Mouse (Mus musculus) myocyte (in vitro differentiated cells): ENCODE measurements at regions not wholly inside any gene's neighbourhood (a gene's known extent, or its start where the extent isn't known, plus 50 kb on each side); places are given as distances from the start of the nearest gene placed in this dataset.

Experiments used
- H3K27me3 ChIP-seq: one replicate; pipeline ENCODE4 v1.6.1; 2011; ENCODE audit not compliant: control insufficient read depth, insufficient read depth, insufficient read length
- H3K36me3 ChIP-seq: one replicate; pipeline ENCODE4 v1.6.1; 2011; ENCODE audit not compliant: control insufficient read depth, insufficient read depth
- H3K4me2 ChIP-seq: one replicate; pipeline ENCODE4 v1.6.1; 2011; ENCODE audit warnings: low read depth, control low read depth
- H3K4me3 ChIP-seq: one replicate; pipeline ENCODE4 v1.5.1; 2011; ENCODE audit warnings: mild to moderate bottlenecking, control low read depth, moderate library complexity
- H3K79me2 ChIP-seq: one replicate; pipeline ENCODE4 v1.6.1; 2011; ENCODE audit not compliant: control insufficient read depth, insufficient read depth
- H3ac ChIP-seq: one replicate; pipeline ENCODE4 v1.6.1; 2011; ENCODE audit not compliant: control insufficient read depth, insufficient read length
- CEBPB ChIP-seq: IDR thresholded peaks from 2 replicates; pipeline ENCODE4 v1.6.1; 2011; ENCODE audit warnings: mild to moderate bottlenecking, moderate library complexity; ENCODE audit not compliant: poor library complexity, insufficient read depth, severe bottlenecking
- E2F4 ChIP-seq: IDR thresholded peaks from one replicate; pipeline ENCODE4 v1.6.1; 2011; ENCODE audit warnings: mild to moderate bottlenecking, control low read depth, moderate library complexity; ENCODE audit not compliant: insufficient read depth
- MAX ChIP-seq: IDR thresholded peaks from one replicate; pipeline ENCODE4 v1.6.1; 2011; ENCODE audit warnings: low read depth, mild to moderate bottlenecking, control low read depth
- MYOD1 ChIP-seq, 3 experiments: IDR thresholded peaks; one replicate each; pipeline ENCODE4 v1.6.1; 2011; ENCODE audit warnings: control low read depth in 2 of 3, low read depth in 2 of 3, mild to moderate bottlenecking in 2 of 3, moderate library complexity in 1 of 3; ENCODE audit not compliant: insufficient read length in 2 of 3, control insufficient read depth in 1 of 3
- MYOG ChIP-seq, 3 experiments: IDR thresholded peaks; one replicate each; pipeline ENCODE4 v1.6.1; 2011; ENCODE audit warnings: control low read depth in 2 of 3, low read depth in 2 of 3, mild to moderate bottlenecking in 2 of 3; ENCODE audit not compliant: insufficient read length in 2 of 3, control insufficient read depth in 1 of 3, insufficient read depth in 1 of 3
- POLR2A ChIP-seq: IDR thresholded peaks from one replicate; pipeline ENCODE4 v1.6.1; 2011; ENCODE audit warnings: low read depth, mild to moderate bottlenecking, control low read depth, moderate library complexity; ENCODE audit not compliant: insufficient read length
- POLR2AphosphoS2 ChIP-seq: IDR thresholded peaks from one replicate; pipeline ENCODE4 v1.6.1; 2011; ENCODE audit warnings: low read depth, control low read depth; ENCODE audit not compliant: insufficient read length
- REST ChIP-seq: IDR thresholded peaks from one replicate; pipeline ENCODE4 v1.6.1; 2011; ENCODE audit warnings: mild to moderate bottlenecking, control low read depth, moderate library complexity; ENCODE audit not compliant: insufficient read depth, insufficient read length
- SRF ChIP-seq: IDR thresholded peaks from one replicate; pipeline ENCODE4 v1.6.1; 2011; ENCODE audit warnings: low read depth; ENCODE audit not compliant: control insufficient read depth, insufficient read length
- TCF12 ChIP-seq: IDR thresholded peaks from one replicate; pipeline ENCODE4 v1.6.1; 2011; ENCODE audit warnings: mild to moderate bottlenecking, control low read depth; ENCODE audit not compliant: poor library complexity, insufficient read depth, severe bottlenecking
- TCF3 ChIP-seq: IDR thresholded peaks from one replicate; pipeline ENCODE4 v1.6.1; 2011; ENCODE audit warnings: low read depth, control low read depth; ENCODE audit not compliant: insufficient read length
- USF1 ChIP-seq: IDR thresholded peaks from one replicate; pipeline ENCODE4 v1.6.1; 2011; ENCODE audit warnings: low read depth, mild to moderate bottlenecking, control low read depth, moderate library complexity

DNA sequence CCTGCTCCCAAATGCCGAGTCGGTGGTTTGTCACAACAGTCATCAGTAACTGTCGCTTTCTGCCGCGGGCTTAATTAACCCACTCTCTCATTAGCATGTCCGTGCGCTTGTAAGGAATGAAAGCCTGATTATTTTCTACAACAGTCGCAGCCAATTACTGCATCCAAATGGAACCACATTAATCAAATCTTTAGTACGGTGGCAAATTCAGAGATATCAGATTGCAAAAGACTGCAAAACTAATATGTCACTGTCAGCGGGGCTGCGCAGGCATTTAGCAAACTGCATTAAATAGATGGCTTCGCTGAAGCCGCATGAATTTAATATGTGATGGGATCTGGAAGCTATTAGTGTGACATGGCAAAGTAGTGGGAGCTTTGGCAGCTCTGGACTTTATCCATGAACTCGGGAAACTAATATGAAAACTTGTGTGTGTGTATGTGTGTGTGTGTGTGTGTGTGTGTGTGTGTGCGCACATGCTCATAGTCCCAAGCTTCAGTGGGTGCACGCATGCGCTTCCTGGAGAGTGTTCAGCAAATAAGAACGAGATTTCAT lies 299.5 kb upstream of the Zfp703 start:
- Histone ChIP-seq H3K27me3 (peaks cover 54% of the 10 kb centered on the region), H3K4me2 (no peak overlapping the region), H3K4me3 (no peak overlapping the region), H3K79me2 (no peaks in the 10 kb centered on the region), H3K36me3 (no peaks in the 10 kb centered on the region), H3ac (no peak overlapping the region)
- TF ChIP-seq POLR2A: no peak
- no peak for TF ChIP-seq TCF12
- TF ChIP-seq CEBPB: no peak
- no peak for TF ChIP-seq REST
- TF ChIP-seq MAX: no peak
- no peak for TF ChIP-seq MYOG (IDR thresholded peaks at IDR 0.05; ENCODE audit: control insufficient read depth in 1 of 3, insufficient read depth in 1 of 3, insufficient read length in 2 of 3, low read depth in 2 of 3)
- no peak for TF ChIP-seq TCF3
- no peak for TF ChIP-seq MYOD1 (IDR thresholded peaks at IDR 0.05; ENCODE audit: control insufficient read depth in 1 of 3, insufficient read length in 2 of 3, low read depth in 2 of 3)

DNA sequence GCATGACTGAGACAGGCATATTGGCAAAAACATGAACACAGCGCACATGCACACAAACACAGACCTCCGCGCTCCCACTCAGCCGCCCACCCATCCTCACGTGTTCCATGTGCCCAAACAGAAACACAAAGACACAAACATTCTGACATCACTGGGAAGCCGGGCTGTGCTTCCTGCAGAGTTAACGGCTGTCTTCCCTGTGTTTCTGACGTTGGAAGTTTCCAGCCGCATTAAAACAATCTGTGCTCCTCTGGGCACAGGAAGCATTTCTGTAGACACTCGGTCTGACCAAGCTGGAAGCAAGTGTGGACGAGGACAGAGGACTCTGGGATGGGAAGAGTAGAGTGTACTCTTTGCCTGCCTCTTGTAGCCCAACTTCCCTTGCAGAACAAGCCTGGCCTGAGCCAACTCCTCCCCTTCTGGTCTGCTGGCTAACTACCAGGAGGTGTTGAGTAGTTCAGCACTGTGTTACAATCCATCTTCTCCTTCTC lies 296.2 kb upstream of the Zfp703 start:
- H3ac ChIP-seq: no peak overlapping the region
- peaks cover 38% of the 10 kb centered on the region for H3K27me3 ChIP-seq
- H3K79me2 ChIP-seq: no peaks in the 10 kb centered on the region
- H3K4me2 ChIP-seq: no peak overlapping the region
- no peak overlapping the region for H3K4me3 ChIP-seq
- TF ChIP-seq REST (no peak), MAX (no peak), POLR2A (no peak), MYOD1 (IDR thresholded peaks at IDR 0.05; ENCODE audit: control insufficient read depth in 1 of 3, insufficient read length in 2 of 3, low read depth in 2 of 3) (no peak), MYOG (IDR thresholded peaks at IDR 0.05; ENCODE audit: control insufficient read depth in 1 of 3, insufficient read depth in 1 of 3, insufficient read length in 2 of 3, low read depth in 2 of 3) (no peak), CEBPB (no peak), E2F4 (no peak), USF1 (no peak)
- no peaks in the 10 kb centered on the region for H3K36me3 ChIP-seq

- H3K4me2 ChIP-seq: no peak overlapping the region
- no peaks in the 10 kb centered on the region for H3K79me2 ChIP-seq
- H3K36me3 ChIP-seq: no peaks in the 10 kb centered on the region
- TF ChIP-seq MYOD1 (IDR thresholded peaks at IDR 0.05; ENCODE audit: control insufficient read depth in 1 of 3, insufficient read length in 2 of 3, low read depth in 2 of 3): no peak
- TF ChIP-seq POLR2A: no peak
- no peak for TF ChIP-seq POLR2AphosphoS2
- no peak for TF ChIP-seq MYOG (IDR thresholded peaks at IDR 0.05; ENCODE audit: control insufficient read depth in 1 of 3, insufficient read depth in 1 of 3, insufficient read length in 2 of 3, low read depth in 2 of 3)
- no peak for TF ChIP-seq E2F4
- no peak for TF ChIP-seq MAX
- TF ChIP-seq CEBPB: no peak
- no peak for TF ChIP-seq TCF3
- TF ChIP-seq SRF: no peak
- no peak for TF ChIP-seq USF1
- TF ChIP-seq TCF12: no peak
- no peak for TF ChIP-seq REST
- no peak overlapping the region for H3ac ChIP-seq
- H3K27me3 ChIP-seq: peaks cover 8% of the 10 kb centered on the region
- H3K4me3 ChIP-seq: no peak overlapping the region
These were observed 290.0 kb upstream of the Zfp703 start for GRCm38 (mm10) chr8:26687146-26687545.

DNA sequence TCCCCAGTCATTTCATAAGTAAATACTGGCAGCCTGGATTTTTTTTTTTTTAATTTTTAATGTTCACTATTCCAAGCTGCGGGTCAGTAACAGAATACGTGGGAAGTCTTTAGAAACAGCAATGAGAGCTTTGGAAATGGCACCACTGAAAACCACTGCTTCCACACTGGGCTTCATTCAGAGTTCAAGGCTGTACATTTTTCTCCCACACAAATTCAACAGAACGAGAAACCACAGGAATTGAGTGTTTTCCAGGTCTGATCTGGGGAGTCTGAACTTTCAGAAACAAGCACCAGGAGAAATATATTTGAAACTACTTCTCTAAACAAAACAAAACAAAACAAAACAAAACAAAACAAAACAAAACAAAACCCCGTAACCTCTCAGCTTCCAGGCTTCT lies 289.1 kb upstream of the Zfp703 start:
- no peak overlapping the region for H3K4me3 ChIP-seq
- TF ChIP-seq MYOD1 (IDR thresholded peaks at IDR 0.05; ENCODE audit: control insufficient read depth in 1 of 3, insufficient read length in 2 of 3, low read depth in 2 of 3) (no peak), CEBPB (no peak), POLR2A (no peak), MAX (no peak), SRF (no peak), REST (no peak), TCF3 (no peak), USF1 (no peak), POLR2AphosphoS2 (no peak), E2F4 (no peak), MYOG (IDR thresholded peaks at IDR 0.05; ENCODE audit: control insufficient read depth in 1 of 3, insufficient read depth in 1 of 3, insufficient read length in 2 of 3, low read depth in 2 of 3) (no peak), TCF12 (no peak)
- H3K27me3 ChIP-seq: peaks cover 5% of the 10 kb centered on the region
- H3K79me2 ChIP-seq: no peaks in the 10 kb centered on the region
- no peaks in the 10 kb centered on the region for H3K36me3 ChIP-seq
- H3ac ChIP-seq: no peak overlapping the region
- H3K4me2 ChIP-seq: peak overlapping the region; percentile 80

DNA sequence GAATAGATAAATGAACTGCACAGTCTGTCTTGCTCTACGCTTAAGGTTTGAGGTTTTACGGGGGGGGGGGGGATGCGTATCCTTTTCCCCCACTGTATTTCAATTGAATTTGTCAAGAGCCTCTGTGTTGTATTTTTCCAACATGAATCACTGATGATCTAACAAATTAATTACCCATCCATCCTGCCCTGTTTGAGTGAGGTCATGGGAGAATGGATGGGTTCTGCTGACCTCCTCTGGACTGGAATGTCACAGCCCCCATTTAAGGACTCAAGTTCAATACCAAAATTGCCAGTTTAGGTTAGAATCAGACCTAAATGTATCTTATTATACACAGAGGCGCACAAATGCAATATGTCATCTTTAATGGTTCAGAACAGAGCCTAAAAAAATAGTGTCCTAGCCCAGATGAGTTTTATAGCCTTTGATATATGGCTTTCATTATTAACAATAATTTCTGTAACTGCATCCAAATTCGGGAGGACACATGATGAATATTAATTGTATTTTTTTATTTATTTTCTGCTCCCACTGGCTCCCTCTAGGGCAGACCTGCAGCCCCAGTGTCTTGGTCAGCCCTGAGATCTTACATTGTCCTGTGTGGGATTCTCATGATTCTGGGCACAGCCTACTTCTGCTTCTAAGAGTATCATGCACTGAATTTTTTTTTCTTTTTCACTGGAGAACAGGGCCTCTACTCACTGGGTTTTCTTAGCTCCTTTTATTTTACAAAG lies 288.2 kb upstream of the Zfp703 start:
- TF ChIP-seq POLR2AphosphoS2: no peak
- no peak for TF ChIP-seq USF1
- no peak for TF ChIP-seq CEBPB
- no peak for TF ChIP-seq SRF
- TF ChIP-seq REST: no peak
- no peak for TF ChIP-seq TCF3
- TF ChIP-seq MYOG (IDR thresholded peaks at IDR 0.05; ENCODE audit: control insufficient read depth in 1 of 3, insufficient read depth in 1 of 3, insufficient read length in 2 of 3, low read depth in 2 of 3): no peak
- TF ChIP-seq TCF12: no peak
- no peak for TF ChIP-seq MAX
- TF ChIP-seq POLR2A: no peak
- no peak for TF ChIP-seq E2F4
- TF ChIP-seq MYOD1 (IDR thresholded peaks at IDR 0.05; ENCODE audit: control insufficient read depth in 1 of 3, insufficient read length in 2 of 3, low read depth in 2 of 3): no peak
- Histone ChIP-seq H3K79me2 (no peaks in the 10 kb centered on the region), H3K36me3 (no peaks in the 10 kb centered on the region), H3K4me2 (peak overlapping the region; percentile 80), H3K27me3 (peaks cover 1% of the 10 kb centered on the region), H3ac (no peak overlapping the region), H3K4me3 (no peak overlapping the region)
